ENCODE assay signal across 8 mouse cellular contexts in genomic region chr15:101977043-101977726, GRCm38 (mm10). TPM values are rescaled to one million over a fixed set of nuclear protein-coding genes. Genes with fewer than 3 reads are reported as not detected.
DNase-seq lines count a peak whose midpoint lies in the region; ATAC-seq lines count a peak whose summit lies in the region.

No protein-coding gene starts in this region.

- no peak overlapping the region for H3K27ac ChIP-seq in hindbrain, embryonic 13.5 days

- peak overlapping the region; percentile 43 for H3K4me3 ChIP-seq in hindbrain, embryonic 13.5 days

- H3K4me1 ChIP-seq in hindbrain, embryonic 13.5 days (replicated peaks), result peaks cover 18% of the 10 kb centered on the region

- H3K27me3 ChIP-seq in hindbrain, embryonic 13.5 days, result peaks cover 14% of the 10 kb centered on the region; the same call in 1 of the 2 replicates

- peak overlapping the region; percentile 72 for H3K9ac ChIP-seq in hindbrain, embryonic 13.5 days

- no peaks in the 10 kb centered on the region for H3K36me3 ChIP-seq in hindbrain, embryonic 13.5 days

- H3K9me3 ChIP-seq in hindbrain, embryonic 13.5 days, result no peaks in the 10 kb centered on the region

- ATAC-seq in hindbrain, embryonic 13.5 days (ENCODE audit: low FRiP score), result peak; percentile 80

- 5% methylated on average over 20 of the region's 39 CpGs for WGBS in hindbrain, embryonic 13.5 days

- peak overlapping the region; percentile 75 for H3K4me2 ChIP-seq in hindbrain, embryonic 13.5 days

- peak; percentile 96 for DNase-seq in Muller cell, postnatal 12 days (ENCODE audit: inconsistent ontology term)
- DNase-seq in cerebellum, postnatal 14 days, result peak; percentile 54 to 59
- DNase-seq in frontal cortex, postnatal 25 days (ENCODE audit: low spot score in 2 of 2), result peak; percentile 45 to 63
- peak; percentile 43 to 65 for DNase-seq in layer of hippocampus, postnatal 25 days (ENCODE audit: extremely low spot score in 1 of 2, low spot score in 1 of 2)
- DNase-seq in lung, postnatal 14 days, result peak; percentile 95
- peak; percentile 69 for DNase-seq in retina, adult 2 months (ENCODE audit: low read depth, low spot score)
- peak; percentile 34 to 48 for DNase-seq in thymus, postnatal 36 days

RNA-seq across cellular contexts. Expression of gene Krt78, which starts 23.1 kb away (rescaled TPM):
- not detected in 2 replicates for polyA plus RNA-seq in hindbrain, embryonic 13.5 days (2015; fragmentation: Nextera tagmentation; extraction: Ambion mirVana)
- not detected for total RNA-seq in layer of hippocampus, postnatal 25 days (2021)

RNA-seq across cellular contexts. Expression of gene Krt8, which starts 27.1 kb away (rescaled TPM):
- 4.0 and 6.2 TPM in 2 replicates for polyA plus RNA-seq in hindbrain, embryonic 13.5 days (2015; fragmentation: Nextera tagmentation; extraction: Ambion mirVana)
- under 1 TPM in 1 of 2 experiments, not detected in 1; 0.19 TPM for total RNA-seq in layer of hippocampus, postnatal 25 days (2021)

RNA-seq across cellular contexts. Expression of gene Krt79, which starts 37.1 kb away (rescaled TPM):
- polyA plus RNA-seq in hindbrain, embryonic 13.5 days (2015; fragmentation: Nextera tagmentation; extraction: Ambion mirVana), result 0.12 and 0.23 TPM in 2 replicates
- total RNA-seq in layer of hippocampus, postnatal 25 days (2021), result under 1 TPM; 0.28 to 0.32 TPM

RNA-seq across cellular contexts. Expression of gene Krt18, which starts 50.8 kb away (rescaled TPM):
- polyA plus RNA-seq in hindbrain, embryonic 13.5 days (2015; fragmentation: Nextera tagmentation; extraction: Ambion mirVana), result 7.6 and 14.2 TPM in 2 replicates
- total RNA-seq in layer of hippocampus, postnatal 25 days (2021), result under 1 TPM; 0.17 to 0.26 TPM

RNA-seq across cellular contexts. Expression of gene Krt4, which starts 52.6 kb away (rescaled TPM):
- not detected in 2 replicates for polyA plus RNA-seq in hindbrain, embryonic 13.5 days (2015; fragmentation: Nextera tagmentation; extraction: Ambion mirVana)
- not detected for total RNA-seq in layer of hippocampus, postnatal 25 days (2021)

Comparison
In these comparisons a context has a peak if more than half of its experiments do, and no peak if none do; other contexts are left out.
1. DNase-seq: peak in every context shown above with its lines; median percentile 96 in Muller cell, postnatal 12 days; 95 in lung, postnatal 14 days; 69 in retina, adult 2 months; 56 in cerebellum, postnatal 14 days; 54 in frontal cortex, postnatal 25 days; 54 in layer of hippocampus, postnatal 25 days; 41 in thymus, postnatal 36 days.